Mouse (Mus musculus) urinary bladder, postnatal 14 days (tissue): ENCODE results near the gene Fastkd5.
"Not testable (repeated sequence)": the region's sequence is repeated elsewhere in the genome, so short reads cannot be mapped to it uniquely, and the experiment has no call there.

ENCODE experiments used
- DNase-seq: peaks from one replicate; pipeline ENCODE4 v3.0.0; 2021; ENCODE audit warnings: low spot score

Fastkd5 gene

GRCm38 (mm10) chr2:130629839-130630203 lies at the start of gene Fastkd5, which contains the start of gene Ubox5:
Gene Fastkd5 (minus strand): TSS chr2:130630027.
Gene Ubox5 (minus strand): TSS chr2:130630038.
- DNase-seq = peak; percentile 93

GRCm38 (mm10) chr2:130679154-130679553 lies 49.3 kb upstream of the Fastkd5 start:
- DNase-seq = no peak

DNA sequence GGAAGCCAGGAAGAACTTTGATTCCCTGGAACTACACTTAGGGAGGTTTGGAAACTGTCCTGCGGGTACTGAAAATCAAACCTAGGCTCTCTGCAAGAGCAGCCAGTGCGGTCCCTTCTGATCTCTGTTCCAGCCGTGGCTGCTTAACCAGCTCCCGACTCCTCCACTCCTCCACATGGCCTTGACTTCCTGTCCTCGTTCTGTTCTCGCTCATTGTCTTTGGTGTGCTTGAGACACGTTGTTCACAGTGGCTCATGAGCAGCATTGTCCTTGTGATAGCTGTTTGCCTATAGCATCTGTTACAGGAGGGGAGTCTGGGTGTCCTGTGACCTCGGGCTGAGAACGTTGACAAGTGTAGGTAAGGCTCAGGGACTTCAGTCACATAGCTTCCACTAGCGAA lies 47.4 kb upstream of the Fastkd5 start:
- DNase-seq = no peak

GRCm38 (mm10) chr2:130667559-130667958 lies 37.7 kb upstream of the Fastkd5 start, which contains the start of gene Itpa:
Gene Itpa (plus strand): TSS chr2:130667610.
- peak; percentile 84 for DNase-seq

GRCm38 (mm10) chr2:130664102-130664701 lies 34.4 kb upstream of the Fastkd5 start, which contains the start of gene Ddrgk1:
Gene Ddrgk1 (minus strand): TSS chr2:130664659.
- peak; percentile 91 for DNase-seq

DNA sequence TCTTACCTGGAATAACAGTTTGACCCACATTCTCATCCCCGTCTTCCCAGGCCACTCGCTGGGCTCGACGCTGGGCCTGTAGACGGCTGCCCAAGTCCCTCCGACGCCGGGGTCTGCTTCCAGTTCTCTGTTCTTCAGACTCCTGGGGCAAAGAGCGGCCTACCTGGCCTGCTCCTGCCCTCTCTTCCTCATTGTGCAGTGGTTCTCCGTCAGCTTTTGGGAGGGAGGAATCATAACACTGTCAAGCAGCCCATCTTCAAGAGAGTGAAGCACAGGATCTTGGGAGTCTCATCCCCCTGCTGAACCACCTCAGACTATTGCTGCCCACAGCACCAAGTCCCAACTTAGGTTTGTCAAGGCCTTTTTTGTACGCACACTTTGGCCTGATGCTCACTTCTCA lies 33.5 kb upstream of the Fastkd5 start:
- no peak for DNase-seq

DNA sequence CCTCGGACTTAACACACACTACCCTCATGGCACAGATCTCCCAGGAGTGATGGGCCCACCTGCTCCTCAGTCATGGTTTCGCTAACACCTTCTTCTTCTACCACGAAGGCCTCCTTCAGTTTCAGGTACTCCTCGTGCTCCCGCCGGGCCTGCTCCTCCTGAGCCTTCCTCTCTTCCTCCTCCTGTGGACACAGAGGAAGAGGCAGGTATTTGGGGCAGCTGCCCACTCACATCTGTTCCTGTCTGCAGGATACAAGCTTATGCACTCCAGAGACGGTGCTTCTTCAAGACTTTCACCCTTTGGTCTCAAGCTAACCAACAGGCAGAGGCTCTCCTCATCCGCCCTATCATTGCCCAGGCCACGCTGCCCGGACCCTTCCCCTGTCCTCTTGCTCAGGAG lies 28.7 kb upstream of the Fastkd5 start:
- DNase-seq = no peak

GRCm38 (mm10) chr2:130657541-130657940 lies 27.7 kb upstream of the Fastkd5 start:
- no peak for DNase-seq

- no peak for DNase-seq
Observed at GRCm38 (mm10) chr2:130656536-130656935, 26.7 kb upstream of the Fastkd5 start.

DNA sequence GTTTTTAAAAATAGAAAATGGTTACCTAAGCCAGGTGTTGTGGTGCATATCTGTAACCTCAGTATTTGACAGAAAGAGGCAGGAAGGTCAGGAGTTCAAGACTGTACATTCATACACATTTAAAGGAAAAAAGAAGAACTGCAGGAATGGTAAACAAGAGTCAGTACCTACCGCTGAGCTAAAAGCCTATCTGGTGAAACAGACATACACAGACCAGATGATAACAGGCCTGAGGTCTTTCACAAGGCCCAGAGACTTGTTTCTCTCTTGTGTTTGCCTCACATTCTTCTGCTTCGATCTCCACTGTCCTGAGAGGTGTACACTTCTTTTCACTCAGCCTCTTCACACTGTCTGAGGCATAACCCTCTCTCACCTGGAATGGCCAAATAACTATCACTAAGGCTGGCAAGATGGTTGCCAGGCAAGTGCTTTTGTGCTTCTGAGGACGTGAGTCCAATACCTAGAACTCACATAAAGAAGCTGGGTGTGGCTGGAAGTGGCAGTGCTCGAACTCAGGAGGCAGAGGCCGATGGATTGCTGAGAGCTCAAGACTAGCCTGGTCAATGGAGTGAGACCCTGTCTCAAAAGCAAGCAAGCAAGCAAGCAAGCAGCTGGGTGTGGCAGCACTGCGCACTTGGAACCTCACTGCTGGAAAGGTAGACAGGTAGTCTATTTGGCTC lies 26.0 kb upstream of the Fastkd5 start:
- no peak for DNase-seq

- no peak for DNase-seq
Observed at GRCm38 (mm10) chr2:130653760-130654159, 23.9 kb upstream of the Fastkd5 start.

GRCm38 (mm10) chr2:130653303-130653702 lies 23.5 kb upstream of the Fastkd5 start:
- DNase-seq = no peak

DNA sequence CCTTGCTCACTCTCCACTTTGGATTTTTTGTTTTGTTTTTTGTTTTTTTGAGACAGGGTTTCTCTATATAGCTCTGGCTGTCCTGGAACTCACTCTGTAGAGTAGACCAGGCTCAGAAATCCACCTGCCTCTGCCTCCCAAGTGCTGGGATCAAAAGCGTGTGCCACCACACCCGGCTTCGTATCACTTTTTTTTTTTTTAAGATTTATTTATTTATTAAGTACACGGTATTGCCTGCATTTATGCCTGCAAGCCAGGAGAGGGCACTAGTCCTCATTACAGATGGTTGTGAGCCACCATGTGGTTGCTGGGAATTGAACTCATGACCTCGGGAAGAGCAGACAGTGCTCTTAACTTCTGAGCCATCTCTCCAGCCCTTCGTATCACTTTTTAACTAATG lies 19.2 kb upstream of the Fastkd5 start:
- not testable (repeated sequence) for DNase-seq

- DNase-seq = no peak
Observed at GRCm38 (mm10) chr2:130645198-130645597, 15.4 kb upstream of the Fastkd5 start.

- peak; percentile 93 for DNase-seq
Observed at GRCm38 (mm10) chr2:130642684-130643369, 13.0 kb upstream of the Fastkd5 start, which contains the start of gene Lzts3. Gene Lzts3 (minus strand): TSS chr2:130642803.

DNA sequence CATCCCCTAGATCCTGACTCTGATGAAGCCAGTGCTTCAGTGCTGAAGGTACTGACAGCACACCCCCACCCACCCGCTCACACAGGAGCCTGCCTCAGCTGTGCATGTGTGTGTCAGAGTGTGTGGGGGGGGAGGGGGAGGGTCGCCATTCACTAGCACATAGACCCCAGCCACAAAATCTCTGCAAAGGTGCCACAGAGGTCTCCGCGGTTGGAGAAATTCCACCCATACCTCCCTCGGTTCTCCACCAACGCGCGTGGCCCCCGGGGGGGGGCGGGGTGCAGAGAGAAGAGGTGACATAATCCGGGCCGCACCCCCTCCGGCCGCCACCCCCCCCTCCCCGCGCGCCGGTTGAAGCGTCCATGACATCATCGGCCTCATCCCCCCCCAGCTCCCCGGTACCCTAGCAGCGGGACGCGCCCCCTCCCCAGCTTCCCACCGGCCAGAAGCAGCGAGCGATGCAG lies 12.4 kb upstream of the Fastkd5 start:
- DNase-seq = no peak

DNA sequence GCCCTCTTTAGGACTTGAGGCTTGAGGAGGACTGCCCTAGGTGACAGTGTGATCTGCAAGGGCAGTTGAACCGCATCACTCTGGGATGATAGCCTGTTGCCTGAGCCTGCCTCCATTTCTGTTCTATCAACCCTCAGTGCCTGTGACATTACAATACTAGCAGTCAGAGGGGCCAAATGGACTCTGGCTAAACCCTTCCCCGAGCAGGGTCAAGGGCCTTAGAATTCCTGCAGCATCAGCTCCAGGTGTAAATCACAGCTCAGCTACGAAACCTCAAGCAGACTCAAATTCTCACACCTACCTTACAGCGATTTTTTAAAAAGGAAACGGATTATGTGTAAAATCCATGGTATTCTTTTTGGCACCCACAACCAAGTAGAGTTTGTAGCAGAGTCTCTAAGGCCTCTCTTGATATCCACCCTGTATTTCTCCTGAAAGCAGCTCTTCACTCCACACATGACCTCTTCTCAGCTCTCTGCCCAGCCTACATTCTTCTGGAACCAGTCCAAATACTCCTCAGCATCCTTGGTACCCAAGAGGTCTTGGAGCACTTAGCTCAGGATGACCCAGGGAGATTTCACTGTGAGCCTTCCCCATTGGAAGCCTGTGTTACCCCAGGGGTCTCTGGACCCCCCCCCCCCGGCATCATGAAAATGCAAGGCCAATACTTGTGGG lies 11.7 kb upstream of the Fastkd5 start:
- no peak for DNase-seq

- DNase-seq = no peak
Observed at GRCm38 (mm10) chr2:130639276-130639675, 9.4 kb upstream of the Fastkd5 start.

DNA sequence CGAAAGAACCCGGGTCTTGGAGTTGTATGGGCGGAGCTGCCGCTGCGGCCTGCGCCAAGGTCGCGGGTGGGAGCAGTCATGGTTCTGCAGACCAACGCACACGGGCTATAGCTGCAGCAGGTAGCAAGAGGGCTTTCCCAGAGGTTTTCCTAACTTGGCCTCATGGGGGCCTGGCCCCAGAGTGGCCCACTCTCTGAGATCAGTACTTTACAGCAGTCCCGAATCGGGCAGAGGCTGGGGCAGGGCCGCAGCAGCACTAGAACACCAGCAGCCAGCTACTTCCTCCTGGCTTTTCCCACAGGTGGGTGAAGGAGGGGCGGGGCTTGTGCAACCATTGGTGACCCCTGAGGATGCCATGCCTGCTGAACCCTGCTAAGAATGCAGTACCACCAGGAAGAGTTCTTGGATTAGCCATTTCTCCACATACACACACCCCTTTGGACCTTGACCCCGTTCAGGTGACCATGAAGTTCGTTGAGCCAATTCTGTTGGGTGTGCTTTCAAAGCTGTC lies 8.3 kb upstream of the Fastkd5 start:
- DNase-seq = no peak

DNA sequence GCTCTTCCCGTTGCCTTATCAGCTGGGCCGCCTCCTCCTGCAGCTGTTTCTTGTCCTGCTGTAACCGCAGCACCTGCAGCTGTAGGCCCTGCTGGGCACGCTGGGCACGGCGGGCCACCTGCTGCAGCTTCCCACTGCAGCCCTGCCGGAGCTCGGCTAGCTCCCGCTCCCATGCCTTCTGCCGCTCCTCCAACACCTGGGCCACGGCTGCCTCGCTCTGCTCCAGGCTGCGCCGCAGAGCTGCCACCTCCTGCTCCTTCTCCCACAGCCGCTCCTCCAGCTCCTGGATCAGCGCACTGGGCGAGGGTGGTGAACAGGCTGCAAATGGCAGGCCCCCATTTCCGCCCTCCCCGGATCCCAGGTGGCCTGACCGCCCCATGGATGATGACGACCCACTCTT lies 6.0 kb upstream of the Fastkd5 start:
- DNase-seq = no peak

DNA sequence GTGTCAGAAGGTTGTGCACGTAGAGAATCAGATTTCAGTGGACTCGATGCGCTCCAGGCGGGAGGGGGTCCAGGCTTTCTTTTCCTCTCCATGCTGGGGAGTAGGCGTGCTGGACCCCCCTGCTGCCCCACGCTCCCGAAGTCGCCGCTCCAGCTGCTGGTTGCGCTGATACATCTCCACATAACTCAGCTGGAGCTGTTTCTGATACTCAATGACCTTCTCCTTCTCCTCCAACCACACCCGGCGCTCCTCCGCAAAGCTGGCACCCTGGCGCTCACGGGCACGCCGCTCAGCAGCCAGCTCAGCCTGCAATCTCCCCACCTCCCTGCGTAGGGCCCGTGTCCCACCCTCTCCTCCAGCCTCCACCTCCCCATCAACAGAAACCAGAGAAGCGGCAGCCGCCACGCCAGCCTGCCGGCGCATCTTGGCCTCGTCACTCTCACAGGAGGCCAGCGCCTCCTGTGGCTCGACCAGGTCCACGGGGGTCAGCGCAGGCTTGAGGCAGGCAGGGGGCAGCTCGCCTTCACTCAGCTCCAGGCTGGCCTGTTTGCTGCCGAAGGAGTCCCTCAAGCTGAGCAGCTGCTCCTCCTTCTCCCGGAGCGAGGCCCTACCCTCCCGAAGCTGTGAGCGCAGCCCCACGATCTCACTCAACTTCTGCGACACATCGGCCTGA lies 5.0 kb upstream of the Fastkd5 start:
- peak; percentile 29 for DNase-seq
